Mouse (Mus musculus): ENCODE data around the gene Dut. TPM values are rescaled to one million over a fixed set of nuclear protein-coding genes. Genes with fewer than 3 reads are reported as not detected.

Gene Dut
- 10 to 100 TPM; 25.9 to 34.0 TPM for total RNA-seq (2021)

DNA sequence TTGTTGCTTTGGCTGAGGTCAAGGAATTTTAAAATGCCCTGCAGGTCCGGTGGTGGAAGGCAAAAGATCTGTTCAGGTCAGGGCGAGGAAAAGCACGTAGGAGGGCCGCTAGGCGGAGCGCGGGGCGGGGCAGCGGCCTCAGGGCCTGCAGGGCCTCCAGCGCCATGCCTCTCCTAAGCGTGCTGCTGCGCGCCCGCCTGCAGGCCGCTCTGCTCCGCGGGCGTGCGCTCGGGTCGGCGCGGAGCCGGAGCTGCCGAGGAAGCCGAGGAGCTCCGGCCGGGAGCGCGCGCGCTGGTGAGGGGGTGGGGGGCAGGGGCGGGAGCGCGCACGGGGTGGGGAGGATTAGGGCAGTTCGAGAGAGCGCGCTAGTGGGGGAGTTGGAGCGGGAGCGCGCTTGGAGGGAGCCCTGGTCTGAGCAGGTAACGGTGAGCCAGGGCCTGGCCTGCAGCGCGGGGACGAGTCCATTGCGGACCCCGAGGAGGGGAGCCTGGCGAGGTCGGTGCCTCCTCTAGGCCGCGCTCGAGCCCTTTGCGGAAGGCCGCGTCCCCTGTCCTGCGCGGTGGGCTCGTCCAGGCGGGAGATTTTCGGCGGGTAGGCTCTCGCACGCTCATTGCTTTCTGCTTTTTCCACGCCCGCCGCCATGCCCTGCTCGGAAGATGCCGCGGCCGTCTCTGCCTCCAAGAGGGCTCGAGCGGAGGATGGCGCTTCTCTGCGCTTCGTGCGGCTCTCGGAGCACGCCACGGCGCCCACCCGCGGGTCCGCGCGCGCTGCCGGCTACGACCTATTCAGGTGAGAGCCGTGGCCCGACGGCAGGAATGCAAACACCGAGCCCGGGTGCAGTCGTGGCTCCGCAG, at the start of gene Dut:
Dut (plus strand) TSS at position 83 of the 854 bp plus-strand sequence.
- DNase-seq (ENCODE audit: extremely low spot score in 1 of 2, low spot score in 1 of 2): peak; percentile 64 to 76

DNA sequence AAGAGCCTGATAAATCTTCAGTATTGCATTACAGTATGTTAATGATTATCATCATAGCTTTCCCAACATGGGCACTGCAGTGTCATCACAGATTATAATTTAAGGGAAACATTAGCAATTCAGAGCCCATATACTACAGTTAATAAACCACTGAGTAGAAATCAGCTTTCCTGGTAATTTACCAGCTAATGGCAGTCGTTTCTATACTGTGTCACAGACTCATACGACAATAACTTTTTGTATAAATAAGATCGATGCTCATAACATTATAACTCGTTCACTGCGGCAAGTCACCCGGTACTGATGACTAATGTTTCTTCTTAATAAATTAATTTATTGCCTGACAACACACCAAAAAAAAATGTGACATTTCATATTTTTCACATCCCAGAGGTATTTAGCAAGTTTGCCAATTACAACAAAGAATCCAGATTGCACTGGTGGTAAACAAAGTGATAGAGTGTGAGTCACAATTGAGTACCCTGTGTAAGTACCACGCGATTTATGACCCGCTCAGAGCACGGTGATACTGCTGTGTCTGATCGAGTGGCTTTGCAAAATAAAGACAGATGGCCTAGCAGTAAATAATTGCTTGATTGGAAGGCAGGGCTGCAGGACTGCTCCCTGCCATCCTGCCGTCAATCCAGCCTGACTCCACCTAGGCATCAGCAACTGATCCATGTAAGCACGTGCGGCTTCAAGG, 37.9 kb upstream of the Dut start:
- DNase-seq (ENCODE audit: extremely low spot score in 1 of 2, low spot score in 1 of 2): no peak

DNA sequence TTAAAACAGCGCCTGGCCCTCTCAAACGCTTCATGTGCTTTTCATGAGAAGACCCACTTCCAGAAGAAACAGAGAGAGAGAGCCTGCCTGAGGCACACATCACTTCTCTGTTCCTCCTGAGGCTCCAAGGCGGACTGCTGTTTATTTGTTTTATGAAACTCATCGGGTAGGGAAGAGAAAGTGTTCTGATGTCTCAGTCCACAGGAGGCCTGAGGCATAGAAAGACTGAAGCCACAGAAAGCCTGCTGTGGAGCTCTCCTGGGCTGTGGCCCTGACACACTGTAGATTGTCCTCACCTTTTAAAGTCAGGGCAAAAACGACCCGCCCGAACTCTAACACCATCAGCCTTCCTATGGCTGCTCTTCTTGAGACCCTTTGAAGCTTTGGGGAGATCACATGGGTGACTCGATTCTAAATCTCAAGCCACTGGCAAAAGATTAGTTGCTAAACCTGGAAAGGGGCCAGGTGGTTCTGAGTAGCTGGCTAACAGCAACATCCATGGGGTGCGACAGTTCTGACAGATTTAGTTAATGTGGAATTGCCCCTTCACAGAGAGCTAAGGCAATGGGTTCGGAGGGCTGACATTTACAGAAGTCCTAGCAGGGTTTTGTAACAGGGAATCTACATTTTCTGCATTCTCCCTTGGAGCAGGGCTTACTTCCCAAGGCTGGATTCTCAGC, 35.0 kb upstream of the Dut start:
- DNase-seq (ENCODE audit: extremely low spot score in 1 of 2, low spot score in 1 of 2): no peak

DNA sequence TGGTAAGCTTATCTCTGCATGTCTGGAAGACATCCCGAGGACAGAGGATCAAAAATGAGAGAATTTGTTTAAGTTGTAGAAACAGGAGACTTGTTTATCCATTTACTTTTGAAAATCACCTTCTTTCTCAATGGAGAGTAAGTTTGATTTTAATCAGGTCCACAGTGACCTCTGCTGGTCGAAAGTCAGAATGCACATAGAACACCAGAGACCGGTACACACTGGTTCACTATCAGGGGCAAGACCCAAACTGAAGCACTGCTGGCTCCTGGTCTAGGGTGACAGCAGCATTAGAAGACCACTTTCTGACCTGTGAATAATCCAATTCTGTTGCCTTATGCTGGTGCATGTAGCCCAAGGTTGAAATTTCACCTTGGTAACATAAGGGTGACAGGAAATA, 32.4 kb upstream of the Dut start:
- peak; percentile 65 to 97 for DNase-seq (ENCODE audit: extremely low spot score in 1 of 2, low spot score in 1 of 2)

DNA sequence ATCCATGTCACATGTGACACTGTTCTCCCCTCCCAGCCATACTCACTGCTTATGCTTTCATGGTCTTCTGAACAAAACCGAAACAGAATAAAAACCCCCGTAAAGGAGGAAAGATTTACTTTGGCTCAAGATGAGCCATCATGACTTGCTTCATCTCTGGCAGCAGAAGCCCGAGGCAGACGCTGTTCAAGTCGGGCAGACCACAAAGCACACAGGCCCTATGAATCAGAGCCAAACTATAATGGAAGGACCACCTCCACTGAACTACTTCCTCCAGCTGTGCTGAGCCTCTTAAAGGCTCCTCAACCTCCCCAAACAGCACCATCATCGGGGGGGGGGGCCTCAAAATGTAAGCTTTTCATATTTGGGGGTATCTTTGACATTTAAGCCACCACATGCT, 29.7 kb upstream of the Dut start:
- no peak for DNase-seq (ENCODE audit: extremely low spot score in 1 of 2, low spot score in 1 of 2)

DNA sequence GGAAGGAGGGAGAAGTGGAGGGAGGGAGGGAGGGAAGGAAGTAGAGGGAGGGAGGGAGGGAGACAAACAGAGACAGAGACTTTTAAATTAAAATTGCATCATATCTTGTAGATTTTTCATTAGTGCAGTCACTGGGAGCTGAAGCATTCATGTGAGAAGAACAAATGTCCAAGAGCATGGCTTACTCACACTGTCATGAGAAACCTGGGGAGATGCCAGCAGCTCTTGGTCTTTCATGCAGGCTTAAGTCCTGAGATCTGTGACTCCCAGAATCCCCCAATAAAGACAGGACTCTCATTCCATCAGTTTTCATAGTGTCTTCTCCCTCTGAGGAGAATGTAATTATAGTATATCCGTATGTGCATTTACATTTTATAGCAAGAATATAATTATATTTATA, 28.4 kb upstream of the Dut start:
- no peak for DNase-seq (ENCODE audit: extremely low spot score in 1 of 2, low spot score in 1 of 2)

DNA sequence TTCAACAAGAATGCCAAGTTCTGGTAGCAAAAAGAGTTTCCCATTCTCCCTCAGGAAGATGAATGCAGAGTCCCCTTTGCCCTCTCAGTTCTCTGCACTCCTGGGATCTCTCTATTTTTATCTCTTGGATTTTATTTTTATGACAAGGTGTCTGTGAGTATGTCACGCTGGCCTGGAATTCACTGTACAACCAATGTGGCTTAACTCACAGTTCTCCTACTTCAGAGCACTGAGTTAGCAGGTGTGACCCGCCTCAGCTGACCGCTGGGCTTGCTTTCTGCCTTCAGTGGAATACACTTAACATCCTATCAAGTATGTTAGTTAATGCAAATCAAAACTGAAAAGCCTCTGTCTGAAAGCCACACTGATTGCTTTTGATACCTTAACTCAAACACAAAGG, 27.7 kb upstream of the Dut start:
- no peak for DNase-seq (ENCODE audit: extremely low spot score in 1 of 2, low spot score in 1 of 2)

DNA sequence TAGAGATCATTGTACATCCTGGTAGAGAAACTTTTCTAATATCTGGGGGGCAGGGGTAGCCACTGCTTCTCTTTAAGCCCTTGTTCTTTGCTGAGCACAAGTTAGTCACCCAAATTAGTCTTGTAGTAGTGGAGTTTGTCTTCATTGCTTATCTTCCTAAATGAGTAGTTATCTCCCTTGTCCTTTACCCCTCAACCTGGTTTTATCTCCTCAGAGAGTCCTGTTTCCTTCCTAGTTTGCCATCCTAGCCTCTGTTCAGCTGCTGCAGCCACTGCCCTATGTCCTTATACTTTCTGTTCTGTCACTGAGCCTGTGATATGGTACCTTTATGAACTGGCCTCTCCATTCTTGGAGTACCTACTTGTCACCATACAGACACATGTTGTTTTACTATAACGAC, 25.3 kb upstream of the Dut start:
- no peak for DNase-seq (ENCODE audit: extremely low spot score in 1 of 2, low spot score in 1 of 2)

DNA sequence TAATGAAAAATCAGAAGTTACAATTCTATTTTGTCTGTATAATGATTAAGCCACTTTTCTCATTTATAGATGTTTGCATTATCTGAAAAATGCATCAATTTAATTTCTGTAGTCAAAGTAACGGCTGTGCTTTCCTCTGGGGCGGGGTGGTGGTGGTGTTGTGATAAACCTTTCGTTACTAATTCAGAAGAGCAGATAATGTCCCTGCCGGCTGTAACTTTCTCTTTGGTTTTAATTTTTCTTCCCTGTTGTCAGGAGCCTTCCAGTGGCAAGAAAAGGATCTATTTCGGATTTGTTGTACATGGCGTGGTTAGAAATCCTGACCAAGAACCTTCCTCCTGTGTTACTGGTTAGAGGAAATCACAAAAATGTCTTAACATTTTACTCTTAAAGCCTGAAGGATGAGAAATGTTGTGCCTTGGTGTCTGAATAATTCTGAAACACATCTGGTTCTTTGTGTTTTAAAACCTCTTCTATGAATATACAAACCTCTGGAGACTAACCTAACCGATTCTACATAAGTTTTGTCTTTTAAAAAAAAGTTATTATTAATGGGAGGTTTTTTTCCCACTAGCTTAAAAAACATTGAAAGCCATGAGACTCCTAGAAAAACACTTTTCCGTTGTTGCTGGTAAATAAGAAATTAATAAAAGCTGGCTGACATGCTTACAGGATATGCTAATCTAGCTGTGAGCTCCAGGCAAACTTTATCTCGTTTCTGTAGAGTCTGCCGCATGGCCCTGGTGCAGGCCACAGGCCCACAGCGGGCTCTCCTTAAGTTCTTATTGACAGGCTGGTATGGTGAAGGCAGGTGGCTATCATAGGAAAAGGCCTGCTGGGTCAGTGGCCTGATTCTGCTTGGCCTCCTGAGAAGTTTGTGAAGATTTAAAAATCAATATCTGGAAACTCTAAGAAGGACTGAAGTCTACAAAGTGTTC, 18.2 kb upstream of the Dut start:
- no peak for DNase-seq (ENCODE audit: extremely low spot score in 1 of 2, low spot score in 1 of 2)

DNA sequence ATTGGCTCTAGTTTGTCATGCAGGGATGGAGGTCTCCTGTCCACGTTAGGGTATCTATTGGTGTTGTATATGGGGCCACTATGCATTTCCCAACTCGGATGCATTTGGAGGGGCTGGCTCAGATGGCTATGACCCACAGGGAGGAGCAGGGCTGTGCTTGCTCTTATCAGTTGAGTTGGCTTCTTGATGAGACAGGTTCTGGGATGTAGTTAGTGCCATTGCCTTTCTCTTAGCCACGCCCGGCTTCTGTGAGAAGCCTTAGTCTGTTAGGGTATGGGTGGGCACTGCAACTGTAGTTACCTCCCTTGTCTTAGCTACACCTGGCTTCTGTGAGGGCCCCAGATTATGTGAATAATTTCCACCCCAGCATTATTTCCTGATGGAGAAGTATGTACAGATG, 14.8 kb upstream of the Dut start:
- no peak for DNase-seq (ENCODE audit: extremely low spot score in 1 of 2, low spot score in 1 of 2)

DNA sequence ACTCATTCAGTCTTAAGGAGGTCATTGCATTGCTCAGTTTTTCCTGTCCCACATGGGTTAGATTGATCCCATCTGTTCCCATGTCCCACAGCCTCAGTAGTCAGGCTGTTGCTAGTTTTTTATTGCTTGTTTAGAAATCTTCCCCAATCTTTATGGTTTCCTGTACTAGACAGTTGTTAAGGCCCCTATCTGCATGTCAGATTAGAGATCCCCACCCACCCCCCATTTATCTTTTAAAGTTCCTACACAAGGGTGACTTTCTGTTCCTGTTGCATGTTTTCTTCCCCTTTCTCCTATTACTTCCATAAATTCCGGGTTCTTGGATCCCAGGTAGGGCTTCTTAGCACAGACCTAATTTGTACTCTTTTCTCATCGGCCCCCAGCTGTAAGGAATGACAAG, 13.5 kb upstream of the Dut start:
- no peak for DNase-seq (ENCODE audit: extremely low spot score in 1 of 2, low spot score in 1 of 2)

DNA sequence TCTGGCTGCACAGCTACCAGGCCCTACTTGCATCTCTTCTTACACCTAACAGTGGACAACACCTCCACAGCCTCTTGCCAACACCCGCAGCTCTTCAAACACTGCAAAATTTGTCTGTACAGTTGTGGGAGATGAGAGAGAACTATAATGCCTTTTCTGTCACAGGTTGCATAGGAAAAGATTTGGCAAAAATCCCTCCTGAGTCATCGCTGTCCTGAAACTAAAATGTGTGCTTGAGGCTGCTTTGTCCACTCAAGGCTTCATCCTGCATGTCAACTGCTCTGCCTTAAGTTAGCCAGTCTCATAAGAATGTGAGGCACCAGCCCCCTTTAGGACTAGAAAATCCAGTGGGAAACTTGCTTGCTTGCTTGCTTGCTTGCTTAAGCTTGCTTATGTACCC, 12.9 kb upstream of the Dut start:
- DNase-seq (ENCODE audit: extremely low spot score in 1 of 2, low spot score in 1 of 2): no peak

DNA sequence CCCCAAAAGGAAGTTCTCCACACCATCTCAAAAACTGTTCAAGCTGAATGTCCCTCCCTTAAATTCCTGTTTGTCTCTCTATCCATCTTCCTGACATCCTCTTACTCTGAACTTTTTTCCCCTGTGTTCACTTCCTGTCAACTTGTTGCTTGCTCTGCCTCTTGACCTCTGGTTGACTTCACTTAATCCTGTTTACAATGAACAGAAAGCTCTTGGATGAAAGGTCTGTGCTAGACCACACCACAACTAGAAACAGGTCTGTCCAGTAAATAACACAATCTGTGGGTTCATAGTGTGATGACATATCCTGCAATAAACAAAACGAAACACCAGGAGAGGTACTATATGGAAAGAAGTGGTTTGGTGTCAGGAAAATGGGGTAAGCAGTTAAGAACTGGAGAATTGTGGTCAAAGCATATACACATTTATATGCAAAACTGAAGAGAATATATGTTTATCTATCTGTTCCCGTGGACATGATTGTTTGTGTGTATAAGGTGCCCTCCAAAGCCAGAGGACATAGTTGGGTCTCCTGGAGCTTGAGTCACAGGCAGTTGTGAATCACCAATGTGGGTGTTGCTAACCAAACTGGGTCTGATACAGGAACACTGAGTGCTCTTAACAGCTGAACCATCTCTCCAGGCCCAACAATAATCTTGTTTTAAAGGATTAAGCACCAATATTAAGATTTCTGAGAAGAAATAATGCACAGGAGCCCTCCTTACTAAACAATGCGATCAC, 1.3 kb upstream of the Dut start:
- DNase-seq (ENCODE audit: extremely low spot score in 1 of 2, low spot score in 1 of 2): no peak

DNA sequence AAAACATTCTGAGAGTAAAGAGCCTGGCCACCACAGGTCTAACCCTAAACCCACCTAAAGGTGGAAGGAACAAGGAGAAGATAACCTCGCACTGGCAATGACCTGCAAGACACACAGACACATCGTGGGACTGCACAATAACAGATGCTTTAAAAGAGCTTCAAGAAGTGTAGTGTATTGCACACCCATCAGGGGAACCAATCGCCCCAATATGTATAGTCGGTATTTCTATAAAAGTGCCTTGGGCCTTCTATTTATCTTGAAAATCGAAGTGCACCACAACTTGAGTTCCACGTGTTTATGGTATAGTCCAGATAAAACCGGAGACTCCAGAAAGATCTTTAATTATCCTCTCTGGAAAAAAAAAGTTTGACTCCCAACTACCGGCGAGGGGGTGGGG, 321 bp upstream of the Dut start:
- no peak for DNase-seq (ENCODE audit: extremely low spot score in 1 of 2, low spot score in 1 of 2)

DNA sequence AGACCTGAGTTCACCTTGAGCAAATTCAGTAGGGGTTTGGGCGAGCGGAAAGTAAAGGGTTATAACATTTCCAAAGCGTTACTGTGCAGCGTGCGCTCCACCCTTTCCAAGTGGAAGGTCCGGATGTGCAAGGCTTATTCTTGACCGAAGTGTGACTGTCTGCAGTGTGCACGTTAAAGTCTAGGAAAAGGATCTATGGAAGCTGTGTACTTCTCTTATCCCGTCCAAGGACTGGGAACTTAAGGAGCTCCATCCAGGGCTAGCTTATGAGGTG, 909 bp downstream of the Dut start:
- no peak for DNase-seq (ENCODE audit: extremely low spot score in 1 of 2, low spot score in 1 of 2)

DNA sequence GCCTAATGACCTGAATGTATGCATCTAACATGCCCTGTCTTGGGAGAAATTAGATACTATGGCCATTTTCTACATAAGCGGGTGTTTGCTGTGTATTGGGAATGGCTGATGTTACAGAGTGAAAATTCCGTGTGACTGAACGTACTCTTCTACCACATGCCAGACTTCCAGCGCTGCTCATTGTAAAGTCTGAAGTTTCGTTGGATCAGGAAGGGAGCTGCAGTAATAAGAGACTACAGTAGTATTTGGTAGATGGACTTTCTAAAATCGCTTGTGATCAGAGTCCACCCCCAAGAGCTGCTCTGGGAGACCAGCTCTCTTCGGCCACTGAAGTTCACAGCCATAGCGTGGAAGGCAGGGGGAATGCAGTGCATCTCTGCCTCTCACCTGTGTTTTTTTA, 1.3 kb downstream of the Dut start:
- no peak for DNase-seq (ENCODE audit: extremely low spot score in 1 of 2, low spot score in 1 of 2)

DNA sequence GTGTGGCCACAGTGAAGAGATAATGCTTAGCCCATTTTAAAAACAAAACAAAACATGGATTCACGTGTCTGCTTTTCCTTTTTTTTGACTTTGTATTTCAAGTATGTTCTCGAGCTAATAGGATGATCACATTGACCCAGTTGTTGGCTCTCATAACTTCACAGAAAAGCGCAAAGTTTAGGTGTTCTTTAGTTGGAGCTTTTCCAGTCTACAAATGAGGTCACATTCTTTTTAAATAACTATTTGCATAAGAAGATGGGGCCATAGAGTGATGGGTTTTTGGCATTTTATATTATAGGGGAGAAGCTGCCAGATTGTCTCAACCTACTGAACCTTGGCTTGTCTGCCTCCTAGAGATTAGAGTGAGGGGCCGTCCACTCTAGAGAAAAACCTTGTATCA, 2.3 kb downstream of the Dut start:
- DNase-seq (ENCODE audit: extremely low spot score in 1 of 2, low spot score in 1 of 2): no peak

DNA sequence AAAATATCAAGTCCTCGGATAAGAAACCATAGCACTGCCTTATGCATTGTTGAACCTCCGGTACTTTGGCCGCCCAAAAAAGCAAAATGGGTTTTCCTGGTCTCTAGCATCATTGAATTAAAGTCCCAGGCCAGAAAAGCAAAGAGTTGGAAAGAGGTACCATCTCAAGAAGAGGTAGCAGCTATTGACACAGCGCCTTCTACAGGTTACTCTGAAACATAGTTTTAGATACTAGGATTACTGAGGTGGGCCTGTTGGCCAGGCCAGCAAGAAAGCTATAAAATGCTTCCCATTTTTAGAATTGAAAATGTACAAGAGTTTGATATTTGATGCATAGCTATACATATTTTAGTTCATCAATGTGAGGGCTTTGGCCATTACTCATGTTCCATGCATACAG, 2.9 kb downstream of the Dut start:
- no peak for DNase-seq (ENCODE audit: extremely low spot score in 1 of 2, low spot score in 1 of 2)

DNA sequence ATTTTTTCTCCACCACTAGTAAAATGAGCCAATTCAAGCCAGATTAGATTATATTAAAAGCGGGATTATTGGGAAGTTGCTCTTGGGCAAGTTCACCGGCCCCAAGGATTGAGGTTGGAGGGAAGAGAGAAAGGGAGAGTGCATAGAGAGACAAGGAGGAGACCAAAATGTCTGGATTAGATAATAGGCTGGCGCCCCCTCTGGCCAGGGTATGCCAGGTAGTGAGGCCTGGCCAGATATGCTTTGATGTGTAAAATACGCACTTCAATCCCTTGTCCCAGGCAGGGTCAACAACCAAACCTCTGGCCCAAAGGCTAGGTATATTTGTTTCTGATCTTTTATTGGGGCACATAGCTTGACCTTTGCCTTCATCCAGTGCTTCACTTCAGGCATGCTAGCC, 4.8 kb downstream of the Dut start:
- no peak for DNase-seq (ENCODE audit: extremely low spot score in 1 of 2, low spot score in 1 of 2)

DNA sequence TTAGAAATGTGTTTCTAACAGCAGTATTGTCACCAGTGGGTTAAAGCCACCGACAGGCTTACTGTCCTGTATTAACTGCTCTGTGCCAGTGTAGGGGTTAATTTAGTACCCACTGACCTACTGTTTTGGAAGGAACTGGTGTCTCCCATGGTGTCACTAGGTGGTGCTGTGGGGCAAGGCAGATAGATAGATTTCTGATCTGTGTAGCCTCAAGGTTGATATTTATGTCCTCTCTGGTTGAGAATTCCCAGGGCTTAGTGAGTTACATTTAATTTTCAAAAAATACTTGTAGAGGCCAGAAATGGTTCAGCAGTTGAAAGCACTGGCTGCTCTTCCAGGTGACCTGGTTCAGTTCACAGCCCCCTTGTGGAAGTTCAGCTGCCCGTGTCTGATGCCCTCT, 5.3 kb downstream of the Dut start:
- DNase-seq (ENCODE audit: extremely low spot score in 1 of 2, low spot score in 1 of 2): peak in 1 of 2 experiments; percentile 56
